In genomic region chr3:103172615-103173014, GRCm38 (mm10) we compare ENCODE assay signal across 8 mouse cellular contexts. TPM values are rescaled to one million over a fixed set of nuclear protein-coding genes. Genes with fewer than 3 reads are reported as not detected.
DNase-seq lines count a peak whose midpoint lies in the region; ATAC-seq and TF ChIP-seq lines count a peak whose summit lies in the region.

No protein-coding gene starts in this region.

- H3K9me3 ChIP-seq in ES-Bruce4 (replicated peaks; ENCODE audit: control insufficient read depth, insufficient read depth, low read length, poor library complexity, severe bottlenecking) = no peaks in the 10 kb centered on the region
- no peaks in the 10 kb centered on the region for H3K9me3 ChIP-seq in hindbrain, embryonic 10.5 days
- H3K9me3 ChIP-seq in megakaryocyte, embryonic 14.5 days = no peaks in the 10 kb centered on the region

- ATAC-seq in frontal cortex, adult (ENCODE audit: low TSS enrichment) = no peak

- peaks cover 4% of the 10 kb centered on the region for H3K4me1 ChIP-seq in heart, adult 2 months (ENCODE audit: control insufficient read depth, insufficient read depth, low read length)
- H3K4me1 ChIP-seq in ES-Bruce4 (ENCODE audit: control insufficient read depth, insufficient read depth, low read length) = no peaks in the 10 kb centered on the region
- H3K4me1 ChIP-seq in hindbrain, embryonic 10.5 days (replicated peaks) = peaks cover 17% of the 10 kb centered on the region
- H3K4me1 ChIP-seq in megakaryocyte, embryonic 14.5 days = peaks cover 42% of the 10 kb centered on the region

- no peak for DNase-seq in heart, adult 2 months
- DNase-seq in heart, adult 8-10 months (ENCODE audit: low spot score) = no peak
- no peak for DNase-seq in hindbrain, embryonic 10.5 days (ENCODE audit: low spot score)
- DNase-seq in B cell, adult 2 months = no peak
- DNase-seq in left cerebral cortex, postnatal 25 days (ENCODE audit: low spot score in 2 of 2) = no peak

- peak overlapping the region; percentile 89 for H3K4me3 ChIP-seq in heart, adult 2 months
- H3K4me3 ChIP-seq in ES-Bruce4 (ENCODE audit: low read depth, low read length) = peak overlapping the region; percentile 66
- H3K4me3 ChIP-seq in hindbrain, embryonic 10.5 days = peak overlapping the region; percentile 90
- H3K4me3 ChIP-seq in megakaryocyte, embryonic 14.5 days (replicated peaks) = peak overlapping the region; percentile 96

- H3K27ac ChIP-seq in heart, adult 2 months = no peak overlapping the region
- H3K27ac ChIP-seq in ES-Bruce4 (ENCODE audit: insufficient read depth, low read length) = no peak overlapping the region
- peak overlapping the region; percentile 94; the same call in 1 of the 2 replicates for H3K27ac ChIP-seq in hindbrain, embryonic 10.5 days

- no peak for TF ChIP-seq EP300 in heart, adult 2 months (IDR thresholded peaks at IDR 0.05; ENCODE audit: insufficient read depth, low read depth, low read length)
- no peak for TF ChIP-seq EP300 in ES-Bruce4 (IDR thresholded peaks at IDR 0.05; ENCODE audit: insufficient read depth, low read depth, low read length)

- peaks cover 3% of the 10 kb centered on the region; the same call in 1 of the 2 replicates for H3K79me2 ChIP-seq in heart, adult 2 months (replicated peaks; ENCODE audit: control insufficient read depth, insufficient read depth, low read length)

- intact Hi-C loops in heart, adult 2 months (cut with DNase I) = loop anchor here (5.0 kb wide), 5 partner anchors 105 to 455 kb away; partner anchors contain the start of genes Csde1 and Trim33
- intact Hi-C loops in left cerebral cortex, postnatal 25 days (cut with DNase I) = loop anchor here (5.0 kb wide), 1 partner anchor 105 kb away; the partner anchor contains the start of gene Trim33

- no peak for TF ChIP-seq POLR2A in heart, adult 2 months (IDR thresholded peaks at IDR 0.05; ENCODE audit: insufficient read depth, low read depth, low read length)
- TF ChIP-seq POLR2A in ES-Bruce4 (IDR thresholded peaks at IDR 0.05; ENCODE audit: insufficient read depth, low read length) = no peak

- no peak for TF ChIP-seq CTCF in heart, adult 2 months (IDR thresholded peaks at IDR 0.05)
- no peak for TF ChIP-seq CTCF in ES-Bruce4 (IDR thresholded peaks at IDR 0.05; ENCODE audit: low read depth, low read length)

- H3K27me3 ChIP-seq in heart, adult 2 months (ENCODE audit: control insufficient read depth, insufficient read depth, low read length) = no peaks in the 10 kb centered on the region
- no peaks in the 10 kb centered on the region for H3K27me3 ChIP-seq in ES-Bruce4 (ENCODE audit: control insufficient read depth, insufficient read depth, low read length, poor library complexity, severe bottlenecking)
- no peaks in the 10 kb centered on the region for H3K27me3 ChIP-seq in hindbrain, embryonic 10.5 days (ENCODE audit: insufficient read depth, poor library complexity, severe bottlenecking)
- H3K27me3 ChIP-seq in megakaryocyte, embryonic 14.5 days (replicated peaks) = no peaks in the 10 kb centered on the region

- WGBS in heart, adult 2 months = 32% methylated on average over 5 of the region's 5 CpGs
- 72% methylated on average over 5 of the region's 5 CpGs for WGBS in hindbrain, embryonic 10.5 days

- H3K36me3 ChIP-seq in heart, adult 2 months (ENCODE audit: control insufficient read depth, insufficient read depth, low read length) = peaks cover 10% of the 10 kb centered on the region
- H3K36me3 ChIP-seq in ES-Bruce4 (ENCODE audit: control insufficient read depth, insufficient read depth, low read length, poor library complexity, severe bottlenecking) = peaks cover 42% of the 10 kb centered on the region
- peaks cover 45% of the 10 kb centered on the region for H3K36me3 ChIP-seq in hindbrain, embryonic 10.5 days
- peaks cover 72% of the 10 kb centered on the region for H3K36me3 ChIP-seq in megakaryocyte, embryonic 14.5 days (replicated peaks; ENCODE audit: low read length)

- peak overlapping the region; percentile 54 for H3K9ac ChIP-seq in heart, adult 2 months (ENCODE audit: low read depth, low read length)
- H3K9ac ChIP-seq in ES-Bruce4 (ENCODE audit: low read depth, poor library complexity, severe bottlenecking) = peak overlapping the region; percentile 74

RNA-seq across cellular contexts. Expression of gene Bcas2, which starts 1.2 kb away (rescaled TPM):
- 10 to 100 TPM; 47.8 to 51.1 TPM for total RNA-seq in heart, adult 2 months (2021)
- 20.4 and 35.6 TPM in 2 replicates for polyA plus RNA-seq in heart, adult 2 months (2012; rRNA removed)
- 10 to 100 TPM; 42.4 to 55.0 (median 49.6) TPM for total RNA-seq in heart, adult 8-10 months (2022)
- polyA plus RNA-seq in ES-Bruce4 (2011; ENCODE audit: insufficient read depth, insufficient read length, low read depth, missing spikeins) = 186 and 192 TPM in 2 replicates
- polyA plus RNA-seq in hindbrain, embryonic 10.5 days (2016; fragmentation: Nextera tagmentation; extraction: Ambion mirVana) = 215 and 226 TPM in 2 replicates
- polyA plus RNA-seq in megakaryocyte, embryonic 14.5 days (2012; ENCODE audit: insufficient read depth, low replicate concordance) = 20.7 and 101 TPM in 2 replicates
- 10 to 100 TPM; 59.4 to 69.3 TPM for total RNA-seq in left cerebral cortex, postnatal 25 days (2021)
